Mouse (Mus musculus) ES-Bruce4 (cell line): ENCODE measurements around the gene Gramd1b.

Experiments
- CTCF ChIP-seq: IDR thresholded peaks from one replicate; pipeline ENCODE4 v1.8.1; 2011; ENCODE audit warnings: low read depth, low read length
- EP300 ChIP-seq: IDR thresholded peaks from 2 replicates; pipeline ENCODE4 v1.6.1; 2011; ENCODE audit warnings: low read depth, low read length; ENCODE audit not compliant: insufficient read depth
- POLR2A ChIP-seq: IDR thresholded peaks from one replicate; pipeline ENCODE4 v1.8.1; 2011; ENCODE audit warnings: low read length; ENCODE audit not compliant: insufficient read depth

DNA sequence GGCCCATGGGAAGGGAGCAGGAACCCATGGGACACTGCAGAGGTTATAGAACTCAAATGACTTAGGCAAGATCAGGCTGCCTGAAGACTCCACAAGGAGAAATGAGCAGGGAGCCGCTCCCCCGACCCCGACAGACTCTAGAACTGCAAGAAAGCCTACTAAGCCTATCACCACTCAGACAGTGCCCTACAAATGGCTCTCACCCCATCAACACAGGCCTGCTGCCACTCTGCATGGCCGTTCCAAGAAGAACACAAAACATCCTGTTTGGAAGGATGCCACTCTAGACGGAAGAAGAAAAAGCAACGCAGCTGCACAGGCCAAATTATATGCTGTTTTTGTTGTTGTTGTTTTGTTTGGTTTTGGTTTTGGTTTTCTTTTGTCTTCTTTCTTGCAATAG is 86.2 kb downstream of the Gramd1b start:
- no peak for TF ChIP-seq POLR2A
- no peak for TF ChIP-seq CTCF
- no peak for TF ChIP-seq EP300
